Mouse (Mus musculus) layer of hippocampus, postnatal 14 days (tissue): ENCODE results near the gene Mnx1. TPM values are rescaled to one million over a fixed set of nuclear protein-coding genes. Genes with fewer than 3 reads are reported as not detected.

ENCODE experiments used
- DNase-seq, 2 experiments: peaks; one replicate each; pipeline ENCODE4 v3.0.0; 2021 to 2022; ENCODE audit warnings: low spot score in 2 of 2, mixed read lengths in 1 of 2
- long read RNA-seq, 2 experiments: library from polyadenylated mRNA; stranded (forward); transcript quantifications; one replicate each; pipeline ENCODE4 v2.0.0; 2021
- total RNA-seq, 2 experiments: library from RNA; stranded (reverse); gene quantifications; 2 replicates each; pipeline ENCODE4 v1.2.3; 2021

Gene Mnx1
- not detected for total RNA-seq
- long read RNA-seq, experiment 1: 0 reads
- long read RNA-seq, experiment 2: 0 reads

DNA sequence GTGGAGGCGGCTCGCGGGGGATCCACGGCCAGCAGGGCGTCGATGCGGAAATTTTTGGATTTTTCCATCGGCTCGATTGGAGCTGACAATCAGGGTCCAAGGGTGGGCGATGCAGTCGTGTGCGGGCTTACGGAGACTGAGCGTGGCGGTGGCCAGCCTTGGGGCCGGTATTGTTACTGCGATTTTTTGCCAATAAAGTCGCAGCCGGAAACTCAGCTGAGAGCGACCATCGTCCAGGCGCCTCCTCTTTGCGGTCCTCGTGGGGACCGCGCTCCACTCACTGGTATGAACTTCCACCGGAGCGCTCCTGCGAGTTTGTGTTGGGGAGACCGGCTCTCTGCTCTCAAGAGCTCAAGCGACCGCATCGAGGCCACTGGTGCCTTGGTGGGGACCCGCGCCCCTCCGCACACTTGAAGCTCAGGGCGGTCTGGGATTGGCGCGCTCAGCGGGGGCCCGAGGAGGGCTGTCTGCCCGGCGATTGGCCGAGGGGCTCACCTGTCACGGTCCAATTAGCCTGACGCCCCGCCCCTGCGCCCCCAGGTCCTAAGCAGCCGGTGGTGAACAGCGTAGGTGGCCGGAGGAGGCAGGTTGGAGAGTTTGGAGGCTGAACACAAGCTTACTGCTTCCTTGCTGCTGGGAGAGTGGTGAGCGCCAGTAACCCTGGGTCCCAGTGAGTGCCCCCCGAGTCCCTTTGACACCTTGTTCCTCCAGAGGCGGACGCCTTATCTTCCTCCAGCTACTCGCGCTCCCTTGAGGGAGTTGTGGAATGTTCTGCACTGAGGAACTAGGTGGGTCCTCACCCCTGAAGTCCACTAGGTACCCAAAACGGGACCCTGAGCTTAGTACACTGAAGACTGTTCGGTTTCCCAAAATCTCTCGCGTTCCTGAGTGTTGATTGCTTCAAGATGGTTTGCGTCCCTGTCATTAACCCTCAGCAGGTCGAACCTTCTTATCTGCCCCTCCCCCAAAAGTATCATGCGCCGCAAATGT is at the start of gene Mnx1:
Gene Mnx1 (minus strand): TSS at position 263 of the 990 bp plus-strand sequence.
- no peak for DNase-seq

- DNase-seq: no peak
These were observed 38.2 kb upstream of the Mnx1 start for GRCm38 (mm10) chr5:29516432-29516831.

DNA sequence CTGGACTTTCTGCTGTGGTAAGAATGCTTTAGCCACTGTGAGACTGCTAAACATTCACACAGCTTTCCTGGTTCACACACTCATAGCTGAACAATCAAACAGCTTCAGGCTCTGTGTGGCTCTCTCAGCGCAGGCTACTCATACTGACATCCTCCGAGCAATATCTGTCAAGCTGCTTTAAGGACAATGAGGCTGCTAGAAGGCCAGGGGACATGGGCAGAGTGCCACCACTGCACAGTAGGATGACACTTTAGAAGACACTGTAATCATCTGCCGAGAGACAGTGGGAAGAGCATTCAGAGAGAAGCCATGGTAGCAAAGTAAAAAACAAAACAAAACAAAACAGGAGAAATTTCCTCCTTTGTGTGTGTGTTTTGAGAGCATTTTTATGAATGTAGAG is 37.6 kb upstream of the Mnx1 start:
- DNase-seq: no peak

DNA sequence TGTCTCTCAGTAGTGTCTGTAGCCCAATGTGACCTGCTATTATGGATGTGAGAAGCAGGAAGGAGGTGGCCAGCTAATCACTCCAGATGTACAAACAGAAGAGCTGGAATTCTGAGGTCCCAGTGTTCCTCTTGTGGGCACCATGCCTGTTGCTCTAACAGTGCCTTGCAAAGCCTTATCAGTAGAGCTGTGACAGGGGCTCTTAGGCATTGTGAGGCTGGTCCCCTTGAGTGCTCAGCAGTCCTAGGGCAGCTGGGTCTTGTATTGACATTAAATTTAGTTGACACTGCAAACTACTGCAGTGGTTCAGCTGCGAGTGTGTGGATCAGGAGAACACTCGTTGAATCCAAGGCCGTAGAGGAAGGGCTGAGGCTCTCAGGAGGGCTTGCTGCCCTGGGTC is 28.7 kb upstream of the Mnx1 start:
- DNase-seq: no peak

GRCm38 (mm10) chr5:29487321-29487720 is 9.1 kb upstream of the Mnx1 start:
- DNase-seq: no peak

- no peak for DNase-seq
These were observed 7.7 kb upstream of the Mnx1 start for GRCm38 (mm10) chr5:29485941-29486320.

GRCm38 (mm10) chr5:29484965-29485940 is 7.0 kb upstream of the Mnx1 start:
- no peak for DNase-seq

- no peak for DNase-seq
These were observed 5.5 kb upstream of the Mnx1 start for GRCm38 (mm10) chr5:29483801-29484200.

DNA sequence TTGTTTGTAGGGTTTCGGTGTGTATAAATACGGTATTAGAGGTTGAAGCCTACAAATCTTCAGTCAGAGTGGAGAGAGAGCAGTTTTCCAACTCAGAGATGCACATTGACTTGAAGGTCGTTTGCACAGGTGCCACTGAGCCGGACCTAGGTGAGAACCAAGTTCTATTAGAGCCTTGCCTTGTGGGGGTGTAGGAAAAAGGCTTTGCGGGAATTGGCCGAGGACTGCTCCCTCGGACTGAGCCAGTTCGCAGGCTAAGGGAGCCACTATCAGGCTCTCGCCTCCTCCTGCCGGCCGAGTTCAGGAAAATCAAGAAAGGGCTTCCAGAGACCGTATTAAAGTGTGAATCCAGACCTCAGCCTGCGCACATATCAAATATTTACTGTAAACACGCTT is 926 bp upstream of the Mnx1 start:
- no peak for DNase-seq

DNA sequence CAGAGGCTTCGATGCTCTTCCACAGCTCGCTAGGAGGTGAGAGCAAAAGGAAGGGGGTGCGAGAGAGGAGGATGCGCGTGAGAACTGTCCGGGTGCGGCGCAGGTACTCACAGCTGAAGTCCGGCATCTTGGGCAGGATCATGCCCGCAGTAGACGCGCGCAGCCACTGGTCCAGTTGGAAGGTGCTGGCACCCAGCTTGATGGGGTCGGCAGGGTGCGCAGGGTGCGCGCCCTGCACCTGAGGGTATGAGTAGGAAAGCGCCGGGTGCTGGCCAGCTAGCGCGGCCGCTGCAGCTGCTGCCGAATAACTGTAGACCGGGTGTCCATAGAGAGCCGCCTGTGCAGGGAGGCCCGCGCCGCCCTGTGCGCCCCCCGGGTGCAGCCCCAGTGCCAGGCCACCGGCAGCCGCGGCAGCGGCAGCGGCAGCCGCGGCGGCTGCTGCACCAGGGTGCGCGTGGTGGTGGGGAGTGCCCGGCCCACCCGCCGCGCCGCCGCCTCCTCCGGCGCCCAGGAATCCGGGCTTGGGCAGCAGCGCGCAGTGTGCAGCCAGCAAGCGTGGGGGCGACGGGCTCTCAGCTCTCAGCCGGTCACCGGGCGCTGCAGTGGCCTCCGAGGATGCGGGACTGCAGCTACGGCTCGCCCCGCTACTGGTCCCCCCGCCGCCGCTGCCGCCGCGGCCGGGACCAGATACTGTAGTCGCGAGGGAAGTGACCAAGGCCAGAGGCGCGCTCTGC is 629 bp downstream of the Mnx1 start:
- no peak for DNase-seq

GRCm38 (mm10) chr5:29476021-29476420 is 2.2 kb downstream of the Mnx1 start:
- no peak for DNase-seq

GRCm38 (mm10) chr5:29475556-29475955 is 2.7 kb downstream of the Mnx1 start:
- no peak for DNase-seq

GRCm38 (mm10) chr5:29475041-29475440 is 3.2 kb downstream of the Mnx1 start:
- no peak for DNase-seq

DNA sequence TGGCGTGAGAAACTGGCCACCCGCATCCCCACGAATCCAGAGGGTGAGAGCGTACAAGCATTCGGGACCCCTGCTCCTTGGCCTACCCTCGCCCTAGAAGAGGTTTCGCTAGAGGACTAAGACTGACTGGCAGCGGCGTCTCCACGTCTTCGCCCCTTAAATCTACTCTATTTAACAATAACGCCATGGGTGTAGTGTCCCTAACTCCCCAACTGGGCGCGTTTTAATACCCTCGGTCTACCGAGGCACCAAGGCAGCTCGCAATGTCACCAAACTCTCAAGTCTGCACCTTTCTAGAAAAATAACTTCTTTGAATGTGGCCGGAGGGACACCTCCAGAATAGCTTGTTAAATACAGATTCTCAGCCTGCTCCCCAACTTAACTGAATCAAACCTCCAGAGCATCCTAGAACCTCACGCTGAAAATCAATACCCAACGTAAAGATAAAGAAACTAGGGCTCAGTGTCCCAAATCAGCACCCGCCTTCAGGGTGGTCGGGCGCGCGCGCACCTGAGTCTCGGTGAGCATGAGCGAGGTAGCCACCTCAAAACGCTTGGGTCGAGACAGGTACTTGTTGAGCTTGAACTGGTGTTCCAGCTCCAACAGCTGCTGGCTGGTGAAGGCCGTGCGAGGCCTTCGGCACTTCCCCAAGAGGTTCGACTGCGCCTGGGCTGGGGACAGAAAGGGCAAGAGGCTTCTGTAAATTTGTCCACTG is 3.9 kb downstream of the Mnx1 start:
- no peak for DNase-seq

DNA sequence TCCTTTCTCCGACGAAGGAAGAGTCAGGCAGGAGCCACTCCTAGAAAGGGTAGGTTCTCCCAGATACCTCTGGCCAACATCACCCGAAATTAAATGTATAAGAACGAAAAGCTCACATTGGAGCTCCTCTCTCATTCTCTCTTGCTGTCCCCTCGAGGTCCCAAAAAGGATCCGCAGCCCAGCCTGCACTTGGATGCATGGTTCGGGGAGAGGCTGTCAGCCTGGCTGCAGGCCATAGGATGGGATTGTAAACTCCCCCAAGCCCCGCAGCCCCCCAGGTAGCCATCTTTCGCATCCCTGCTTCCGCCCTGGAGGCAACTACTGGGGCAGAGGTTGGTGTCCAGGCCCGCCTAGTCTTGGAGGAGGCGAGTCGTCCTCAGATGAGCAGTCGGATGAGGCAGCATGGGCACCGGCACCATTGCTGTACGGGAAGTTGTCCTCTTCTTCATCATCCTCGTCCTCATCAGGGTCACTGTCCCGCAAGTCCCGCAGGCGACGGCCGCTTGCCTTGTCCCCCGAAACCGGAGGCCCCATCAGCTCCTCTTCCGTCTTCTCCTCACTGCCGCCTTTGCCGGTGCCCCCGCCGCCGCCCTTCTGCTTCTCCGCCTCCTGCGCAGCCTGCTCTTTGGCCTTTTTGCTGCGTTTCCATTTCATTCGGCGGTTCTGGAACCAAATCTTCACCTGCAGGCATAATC is 4.6 kb downstream of the Mnx1 start:
- DNase-seq: no peak

- DNase-seq: no peak
These were observed 6.2 kb downstream of the Mnx1 start for GRCm38 (mm10) chr5:29471855-29472665.

DNA sequence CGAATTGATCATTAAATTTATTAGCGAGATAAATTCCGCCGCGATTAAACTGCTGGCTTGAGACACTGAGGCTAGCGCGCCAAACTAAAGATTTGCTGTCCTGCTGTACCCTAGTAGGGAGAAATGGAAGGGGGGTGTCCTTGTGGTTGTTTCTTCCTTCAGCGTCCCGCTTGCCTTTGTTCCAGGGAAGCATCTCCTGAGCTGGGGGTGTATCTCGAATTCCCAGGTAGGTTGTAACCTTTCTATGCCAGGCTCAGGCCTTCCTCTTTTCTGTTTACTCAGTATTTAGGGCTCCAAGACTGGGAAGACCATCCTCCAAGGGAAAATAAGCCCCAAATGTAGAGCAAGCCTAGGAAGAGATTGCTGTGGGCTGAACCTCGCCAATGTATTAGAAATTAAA is 6.9 kb downstream of the Mnx1 start:
- DNase-seq: no peak

GRCm38 (mm10) chr5:29470851-29471394 is 7.3 kb downstream of the Mnx1 start:
- no peak for DNase-seq

- no peak for DNase-seq
These were observed 8.0 kb downstream of the Mnx1 start for GRCm38 (mm10) chr5:29470271-29470670.
